Mouse (Mus musculus) lung, embryonic 15.5 days (tissue): ENCODE results near the gene Fam219b. TPM values are rescaled to one million over a fixed set of nuclear protein-coding genes. Genes with fewer than 3 reads are reported as not detected.

Source experiments
- ATAC-seq: fragments of 200-750 bp; cut with Nextera tagmentation; 2 replicates; pipeline ENCODE4 v1.8.0; 2017; ENCODE audit warnings: moderate number of reproducible peaks, borderline replicate concordance; ENCODE audit not compliant: low FRiP score, low TSS enrichment; ENCODE audit errors: extremely low read depth
- H3K27ac ChIP-seq: fragments of 300-500 bp; sonication (generic); 2 replicates; pipeline ENCODE4 v1.5.1; 2015; ENCODE audit warnings: moderate library complexity, mild to moderate bottlenecking, inconsistent platforms
- H3K27me3 ChIP-seq: fragments of 300-500 bp; sonication (generic); 2 replicates; pipeline ENCODE4 v1.6.1; 2015; ENCODE audit warnings: inconsistent platforms
- H3K36me3 ChIP-seq: fragments of 300-500 bp; sonication (generic); 2 replicates; pipeline ENCODE4 v1.6.1; 2015; ENCODE audit warnings: inconsistent platforms
- H3K4me1 ChIP-seq: fragments of 300-500 bp; sonication (generic); 2 replicates; pipeline ENCODE4 v1.6.1; 2015; ENCODE audit warnings: inconsistent platforms
- H3K4me2 ChIP-seq: fragments of 300-500 bp; sonication (generic); 2 replicates; pipeline ENCODE4 v1.6.1; 2015; ENCODE audit warnings: inconsistent platforms, mild to moderate bottlenecking, moderate library complexity
- H3K4me3 ChIP-seq: fragments of 300-500 bp; sonication (generic); 2 replicates; pipeline ENCODE4 v1.5.1; 2015; ENCODE audit warnings: mild to moderate bottlenecking, inconsistent platforms
- H3K9ac ChIP-seq: fragments of 300-500 bp; sonication (generic); 2 replicates; pipeline ENCODE4 v1.6.1; 2015; ENCODE audit warnings: inconsistent platforms
- H3K9me3 ChIP-seq: fragments of 300-500 bp; sonication (generic); 2 replicates; pipeline ENCODE4 v1.6.1; 2016; ENCODE audit warnings: inconsistent platforms
- WGBS: fragments of 180-500 bp; shearing (Covaris S2); methylation state at CpG from one replicate; pipeline ENCODE4 v1.1.7; 2015; 5-methylcytosine and 5-hydroxymethylcytosine counted together
- polyA plus RNA-seq: library from polyadenylated mRNA; unstranded; fragments of >200 nt; fragmentation: Nextera tagmentation; extraction: Ambion mirVana; gene quantifications from 2 replicates; pipeline ENCODE4 v1.2.1, GENCODE M21; 2015

Gene Fam219b
- polyA plus RNA-seq, 1 experiment from 2014 or later = 23.1 TPM

DNA sequence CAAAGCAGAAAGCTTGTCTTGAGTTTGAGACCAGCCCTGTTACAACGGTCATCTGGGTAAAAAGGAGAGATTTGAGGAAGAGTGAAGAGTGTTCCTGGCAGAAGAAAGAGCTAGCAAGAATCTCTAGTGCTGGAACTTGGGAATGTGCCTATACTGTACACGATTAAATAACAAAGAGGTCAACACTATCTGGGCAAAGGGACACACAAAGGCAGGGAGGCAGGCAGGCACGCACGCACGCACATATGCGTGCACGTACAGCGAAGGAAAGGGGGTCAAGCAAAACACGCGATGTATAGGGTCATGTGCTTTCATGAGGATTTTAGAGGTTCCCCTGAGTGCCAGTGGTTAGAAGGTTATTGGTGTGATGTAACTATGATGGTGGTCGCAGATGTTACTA, 15.8 kb downstream of the Fam219b start:
- H3K4me2 ChIP-seq = no peak overlapping the region
- H3K4me3 ChIP-seq = no peak overlapping the region
- H3K9ac ChIP-seq = no peak overlapping the region
- no peaks in the 10 kb centered on the region for H3K9me3 ChIP-seq
- peaks cover 16% of the 10 kb centered on the region for H3K36me3 ChIP-seq
- no peak overlapping the region for H3K27ac ChIP-seq
- WGBS = 73% methylated on average over 11 of the region's 11 CpGs
- ATAC-seq = no peak
- no peaks in the 10 kb centered on the region; the same call in 1 of the 2 replicates for H3K27me3 ChIP-seq
- H3K4me1 ChIP-seq = peaks cover 6% of the 10 kb centered on the region; the same call in 1 of the 2 replicates

GRCm38 (mm10) chr9:57554753-57555152, 17.4 kb downstream of the Fam219b start:
- H3K27me3 ChIP-seq = no peaks in the 10 kb centered on the region; the same call in 1 of the 2 replicates
- 46% methylated on average over 3 of the region's 3 CpGs for WGBS
- no peak for ATAC-seq

GRCm38 (mm10) chr9:57557215-57557614, 19.9 kb downstream of the Fam219b start:
- Histone ChIP-seq H3K4me3 (no peak overlapping the region), H3K9ac (no peak overlapping the region), H3K36me3 (no peaks in the 10 kb centered on the region), H3K4me2 (no peak overlapping the region), H3K27me3 (no peaks in the 10 kb centered on the region; the same call in 1 of the 2 replicates), H3K9me3 (no peaks in the 10 kb centered on the region), H3K27ac (no peak overlapping the region), H3K4me1 (peaks cover 16% of the 10 kb centered on the region)
- 72% methylated on average over 3 of the region's 3 CpGs for WGBS
- no peak for ATAC-seq

More at GRCm38 (mm10) chr9:57554753-57555152, 17.4 kb downstream of the Fam219b start:
- Histone ChIP-seq H3K27ac (no peak overlapping the region), H3K9me3 (no peaks in the 10 kb centered on the region), H3K4me3 (no peak overlapping the region), H3K4me2 (no peak overlapping the region), H3K9ac (no peak overlapping the region), H3K36me3 (peaks cover 7% of the 10 kb centered on the region; the same call in 1 of the 2 replicates), H3K4me1 (peaks cover 6% of the 10 kb centered on the region; the same call in 1 of the 2 replicates)

DNA sequence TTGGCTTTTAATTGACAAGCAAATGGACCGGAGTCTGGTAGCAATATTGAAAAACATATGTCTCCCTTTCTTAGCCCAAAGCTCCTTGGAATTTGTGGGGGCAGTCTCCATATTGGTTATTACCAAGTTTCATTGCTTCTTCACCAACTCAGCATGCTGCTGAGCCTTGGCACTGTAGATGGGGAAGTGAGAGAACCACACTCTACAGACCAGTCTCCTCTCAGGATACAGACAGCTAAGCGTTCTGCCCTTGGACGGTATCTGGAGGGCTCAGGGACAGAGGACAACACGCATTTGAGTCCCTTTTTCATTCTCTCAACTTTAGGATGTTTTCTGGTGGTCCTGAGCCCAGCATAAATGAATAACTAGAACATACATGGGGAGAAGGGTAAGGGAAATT, 21.3 kb downstream of the Fam219b start:
- no peak for ATAC-seq
- H3K4me3 ChIP-seq = no peak overlapping the region
- no peaks in the 10 kb centered on the region for H3K36me3 ChIP-seq
- H3K9me3 ChIP-seq = no peaks in the 10 kb centered on the region
- no peaks in the 10 kb centered on the region; the same call in 1 of the 2 replicates for H3K27me3 ChIP-seq
- no peak overlapping the region for H3K4me2 ChIP-seq
- peaks cover 29% of the 10 kb centered on the region for H3K4me1 ChIP-seq
- 73% methylated on average over 4 of the region's 4 CpGs for WGBS
- H3K9ac ChIP-seq = no peak overlapping the region
- H3K27ac ChIP-seq = no peak overlapping the region

- no peak for ATAC-seq
- H3K4me3 ChIP-seq = no peak overlapping the region
- no peaks in the 10 kb centered on the region for H3K36me3 ChIP-seq
- H3K27me3 ChIP-seq = no peaks in the 10 kb centered on the region; the same call in 1 of the 2 replicates
- no peak overlapping the region for H3K27ac ChIP-seq
- 61% methylated on average over 2 of the region's 2 CpGs for WGBS
- no peaks in the 10 kb centered on the region for H3K9me3 ChIP-seq
- no peak overlapping the region for H3K9ac ChIP-seq
- H3K4me2 ChIP-seq = no peak overlapping the region
- peaks cover 31% of the 10 kb centered on the region for H3K4me1 ChIP-seq
Observed at GRCm38 (mm10) chr9:57559568-57559967, 22.2 kb downstream of the Fam219b start.

- 26% methylated on average over 7 of the region's 7 CpGs for WGBS
- peak overlapping the region; percentile 77 for H3K4me2 ChIP-seq
- peaks cover 31% of the 10 kb centered on the region for H3K4me1 ChIP-seq
- H3K9me3 ChIP-seq = no peaks in the 10 kb centered on the region
- peak overlapping the region; percentile 63 for H3K9ac ChIP-seq
- H3K27me3 ChIP-seq = no peaks in the 10 kb centered on the region; the same call in 1 of the 2 replicates
- no peaks in the 10 kb centered on the region for H3K36me3 ChIP-seq
- peak overlapping the region; percentile 61; the same call in 1 of the 2 replicates for H3K27ac ChIP-seq
- no peak for ATAC-seq
- peak overlapping the region; percentile 80 for H3K4me3 ChIP-seq
Observed at GRCm38 (mm10) chr9:57560263-57560662, 22.9 kb downstream of the Fam219b start.

DNA sequence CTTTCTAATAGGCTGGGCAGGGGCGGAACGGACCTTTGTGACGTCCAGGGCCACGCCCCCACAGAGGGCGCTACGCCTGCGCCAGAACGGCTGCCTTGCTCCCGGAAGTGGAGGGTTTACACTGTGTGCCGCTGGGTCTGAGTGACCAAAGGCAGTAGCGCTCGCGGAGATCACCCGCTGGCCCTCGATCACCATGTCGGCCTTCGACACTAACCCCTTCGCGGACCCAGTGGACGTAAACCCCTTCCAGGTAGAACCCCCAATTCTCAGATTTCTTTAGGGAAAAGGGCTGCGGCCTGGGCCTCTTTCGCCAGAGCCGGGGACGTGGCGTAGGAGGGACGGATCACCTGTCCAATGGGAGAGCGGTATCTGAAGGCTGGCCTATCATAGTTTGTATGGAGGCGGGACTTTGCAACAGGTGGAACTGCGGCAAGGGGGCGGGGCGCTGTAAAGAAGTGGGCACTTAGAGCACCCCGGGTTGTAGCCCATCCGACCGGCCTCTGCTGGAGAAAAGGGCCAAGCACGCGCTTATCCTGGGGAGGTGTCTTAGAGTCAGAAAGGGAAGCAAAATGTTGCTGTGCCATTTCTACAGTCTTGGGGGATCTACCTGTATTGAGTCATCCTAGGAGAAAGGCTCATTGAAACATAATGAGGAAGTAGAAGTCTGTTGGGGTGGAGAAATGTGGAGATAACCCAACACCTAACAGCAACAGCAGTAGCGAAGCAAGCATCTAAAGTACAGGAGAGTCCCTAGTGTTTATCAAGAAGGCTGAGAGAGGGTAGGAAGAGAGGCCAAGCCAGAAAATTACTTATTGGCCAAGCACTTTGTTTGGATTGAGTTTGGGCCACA, 23.8 kb downstream of the Fam219b start, which contains the start of gene Scamp2:
Gene Scamp2 (plus strand): TSS at position 83 of the 850 bp plus-strand sequence.
- Histone ChIP-seq H3K27me3 (no peaks in the 10 kb centered on the region; the same call in 1 of the 2 replicates), H3K4me1 (peaks cover 39% of the 10 kb centered on the region), H3K9ac (peak within 1 kb of the TSS; percentile 63), H3K4me2 (peak within 1 kb of the TSS; percentile 77), H3K36me3 (no peaks in the 10 kb centered on the region), H3K4me3 (peak within 1 kb of the TSS; percentile 80), H3K27ac (peak within 1 kb of the TSS; percentile 61), H3K9me3 (no peaks in the 10 kb centered on the region)
- peak; percentile 99 for ATAC-seq
- WGBS = under 1% methylated on average over 37 of the region's 37 CpGs

DNA sequence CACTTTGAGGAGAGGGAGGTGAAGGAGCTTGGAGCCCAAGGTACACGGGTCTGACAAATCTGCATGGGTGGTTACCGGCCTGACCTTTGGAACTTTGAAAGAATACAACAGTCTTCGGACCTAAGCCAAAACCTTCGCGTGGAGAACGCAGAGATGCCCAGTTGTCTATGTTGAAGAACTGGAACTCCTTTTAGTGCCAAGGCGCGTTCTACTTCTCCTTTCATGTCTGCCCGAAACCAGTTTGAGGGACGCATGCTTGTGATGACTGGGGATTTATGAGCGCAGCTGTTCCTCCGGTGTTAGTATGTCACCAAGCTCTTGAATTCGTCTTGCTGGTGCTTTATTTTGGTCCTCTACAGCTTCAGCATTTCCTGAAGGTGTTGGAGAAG, 24.4 kb downstream of the Fam219b start:
- Histone ChIP-seq H3K4me3 (peak overlapping the region; percentile 80), H3K4me2 (peak overlapping the region; percentile 77), H3K9me3 (no peaks in the 10 kb centered on the region), H3K9ac (peak overlapping the region; percentile 63; the same call in 1 of the 2 replicates), H3K4me1 (peaks cover 39% of the 10 kb centered on the region), H3K27me3 (no peaks in the 10 kb centered on the region; the same call in 1 of the 2 replicates), H3K27ac (no peak overlapping the region), H3K36me3 (no peaks in the 10 kb centered on the region)
- WGBS = 78% methylated on average over 13 of the region's 13 CpGs
- no peak for ATAC-seq

GRCm38 (mm10) chr9:57562896-57563372, 25.6 kb downstream of the Fam219b start:
- 40% methylated on average over 4 of the region's 4 CpGs for WGBS
- H3K27ac ChIP-seq = peak overlapping the region; percentile 23; the same call in 1 of the 2 replicates
- H3K9ac ChIP-seq = no peak overlapping the region
- peaks cover 43% of the 10 kb centered on the region for H3K4me1 ChIP-seq
- H3K4me2 ChIP-seq = no peak overlapping the region; the same call in 1 of the 2 replicates
- no peaks in the 10 kb centered on the region for H3K27me3 ChIP-seq
- no peak overlapping the region for H3K4me3 ChIP-seq
- 0 out of 2 replicates have a peak, but pooled peaks cover under 1% of the 10 kb centered on the region for H3K36me3 ChIP-seq
- no peak for ATAC-seq
- H3K9me3 ChIP-seq = no peaks in the 10 kb centered on the region

DNA sequence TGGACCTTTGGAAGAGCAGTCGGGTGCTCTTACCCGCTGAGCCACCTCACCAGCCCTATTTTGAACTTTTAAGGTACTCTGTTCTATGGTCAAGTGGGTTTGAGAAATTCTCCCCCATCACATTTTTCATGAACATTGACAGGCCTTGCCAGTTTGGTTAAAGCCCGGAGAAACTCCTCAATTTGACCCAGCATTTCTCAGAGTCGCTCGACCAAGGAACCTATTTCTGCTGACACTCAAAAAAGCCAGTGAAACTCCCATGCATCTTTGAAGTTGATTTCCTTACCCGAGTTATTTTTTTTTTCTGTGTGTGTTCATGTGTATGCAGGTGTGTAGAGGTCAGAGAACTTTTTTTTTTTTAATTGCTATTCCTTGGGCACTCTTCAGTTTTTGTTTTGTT, 27.3 kb downstream of the Fam219b start:
- H3K27me3 ChIP-seq = no peaks in the 10 kb centered on the region

DNA sequence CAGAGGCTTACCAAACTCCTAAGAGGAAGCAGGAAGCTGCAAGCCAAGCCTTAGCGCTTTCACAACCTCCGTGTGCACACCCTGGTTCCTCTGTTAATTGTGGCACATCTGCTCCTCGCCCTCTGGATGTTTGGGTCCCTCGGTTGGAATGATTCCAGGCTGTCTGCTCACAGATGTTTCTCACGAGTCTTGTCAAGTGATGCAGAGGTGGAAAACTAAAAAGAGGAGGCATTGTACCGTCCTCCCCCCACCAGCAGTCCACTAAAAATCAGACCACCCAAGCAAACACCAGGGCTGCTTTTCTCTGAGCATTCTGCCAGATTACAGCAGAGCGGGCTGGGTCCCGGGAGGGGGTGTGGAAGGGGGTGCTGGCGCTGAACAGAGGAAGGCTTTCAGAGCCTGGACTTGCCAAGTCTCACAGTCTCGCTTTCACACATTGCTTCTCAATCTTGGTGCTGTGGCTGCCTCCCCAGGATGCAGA, 28.5 kb downstream of the Fam219b start:
- Histone ChIP-seq H3K27ac (0 out of 2 replicates have a peak overlapping the region, but pooled peaks have one; percentile 10), H3K4me1 (peaks cover 37% of the 10 kb centered on the region)
- ATAC-seq = no peak

More for the DNA sequence above, 27.3 kb downstream of the Fam219b start:
- peaks cover 43% of the 10 kb centered on the region for H3K4me1 ChIP-seq
- no peak for ATAC-seq
- 79% methylated on average over 6 of the region's 6 CpGs for WGBS
- H3K9ac ChIP-seq = no peak overlapping the region
- H3K9me3 ChIP-seq = no peaks in the 10 kb centered on the region
- H3K36me3 ChIP-seq = peaks cover 13% of the 10 kb centered on the region; the same call in 1 of the 2 replicates
- no peak overlapping the region for H3K4me2 ChIP-seq
- no peak overlapping the region for H3K4me3 ChIP-seq
- H3K27ac ChIP-seq = no peak overlapping the region

More for the DNA sequence above, 28.5 kb downstream of the Fam219b start:
- WGBS = 46% methylated on average over 10 of the region's 10 CpGs
- peaks cover 13% of the 10 kb centered on the region; the same call in 1 of the 2 replicates for H3K36me3 ChIP-seq
- no peaks in the 10 kb centered on the region for H3K27me3 ChIP-seq
- H3K9me3 ChIP-seq = no peaks in the 10 kb centered on the region
- no peak overlapping the region for H3K4me2 ChIP-seq
- no peak overlapping the region for H3K9ac ChIP-seq
- H3K4me3 ChIP-seq = no peak overlapping the region
